Mouse (Mus musculus) subcutaneous adipose tissue, adult 2 months (tissue): ENCODE data around the gene Gm17026. TPM values are rescaled to one million over a fixed set of nuclear protein-coding genes. Genes with fewer than 3 reads are reported as not detected.

Experiments
- polyA plus RNA-seq: library from polyadenylated mRNA; depleted of rRNA; stranded (reverse); fragments of >200 nt; gene quantifications from 2 replicates; pipeline ENCODE4 v1.2.3, GENCODE M21; 2012; ENCODE audit warnings: low replicate concordance; rRNA removed

Gm17026 gene
- polyA plus RNA-seq: not detected in 2 replicates

GRCm38 (mm10) chr14:42259948-42260347, at the start of gene Gm17026:
TSS of gene Gm17026 (minus strand) at chr14:42260048.

GRCm38 (mm10) chr14:42297258-42297657, 37.4 kb upstream of the Gm17026 start, which contains the start of gene Gm9611:
TSS of gene Gm9611 (minus strand) at chr14:42297358.

Other genes starting within 250 kb of the Gm17026 start
- not detected in 2 replicates for gene Gm7951, start 142.7 kb downstream of the Gm17026 start, polyA plus RNA-seq
- not detected in 2 replicates for gene Gm17027, start 97.4 kb downstream of the Gm17026 start, polyA plus RNA-seq
- gene Gm3573, start 69.3 kb downstream of the Gm17026 start, polyA plus RNA-seq: not detected in 2 replicates
- not detected in 2 replicates for gene Gm9611, start 37.3 kb upstream of the Gm17026 start, polyA plus RNA-seq
- not detected in 2 replicates for gene Gm7995, start 50.2 kb upstream of the Gm17026 start, polyA plus RNA-seq
- gene Gm8005, start 179.6 kb upstream of the Gm17026 start, polyA plus RNA-seq: not detected in 2 replicates
- gene Gm8011, start 203.8 kb upstream of the Gm17026 start, polyA plus RNA-seq: not detected in 2 replicates
- not detected in 2 replicates for gene Gm8020, start 242.3 kb upstream of the Gm17026 start, polyA plus RNA-seq